16 mouse cellular contexts compared by ENCODE assay signal in the genomic region with DNA sequence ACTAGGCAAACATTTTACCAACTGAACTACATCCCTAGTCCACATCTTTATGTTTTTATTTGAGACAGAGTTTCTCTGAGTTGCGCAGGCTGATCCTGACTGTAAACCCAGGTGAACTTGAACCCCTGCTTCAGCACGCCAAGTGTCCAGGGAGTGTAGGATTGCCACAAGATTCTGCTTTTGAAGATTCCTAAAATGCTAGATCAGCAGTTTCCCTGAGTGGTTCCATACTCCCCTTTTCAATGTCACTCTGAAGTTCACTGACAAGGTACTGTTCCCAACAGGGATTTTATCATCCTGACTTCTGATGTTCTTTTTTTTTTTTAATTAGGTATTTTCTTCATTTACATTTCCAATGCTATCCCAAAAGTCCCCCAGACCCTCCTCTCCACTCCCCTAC.
"Had no signal": no experiment of that assay in that cellular context is flagged by ENCODE, and none has a peak within 500 bp of the region (broad histone marks: within the 10 kb centered on the region; RNA-seq: fewer than 3 reads in every experiment).

No protein-coding gene starts in this region.

- H3K4me3 ChIP-seq: neural tube, embryonic 13.5 days; neural tube, embryonic 15.5 days; stomach, embryonic 15.5 days had no signal

- H3K27ac ChIP-seq: neural tube, embryonic 13.5 days; neural tube, embryonic 15.5 days; stomach, embryonic 15.5 days; stomach, postnatal 0 days had no signal

- H3K4me1 ChIP-seq: neural tube, embryonic 13.5 days; neural tube, embryonic 15.5 days; stomach, embryonic 15.5 days had no signal

- H3K4me2 ChIP-seq: neural tube, embryonic 13.5 days; neural tube, embryonic 15.5 days; stomach, embryonic 15.5 days had no signal

- DNase-seq: retina, postnatal 1 day; right cerebral cortex, adult 18-20 months; right cerebral cortex, postnatal 14 days; right cerebral cortex, postnatal 25 days; right cerebral cortex, postnatal 4 days; spleen, adult 18-20 months; thymus, adult 18-20 months; thymus, adult 2 months; thymus, postnatal 14 days; thymus, postnatal 25 days; thymus, postnatal 36 days; thymus, postnatal 4 days had no signal

- H3K9me3 ChIP-seq: neural tube, embryonic 13.5 days; neural tube, embryonic 15.5 days; stomach, embryonic 15.5 days had no signal

- H3K36me3 ChIP-seq: neural tube, embryonic 13.5 days; neural tube, embryonic 15.5 days; stomach, embryonic 15.5 days had no signal

- H3K27me3 ChIP-seq: neural tube, embryonic 13.5 days; neural tube, embryonic 15.5 days; stomach, embryonic 15.5 days had no signal

- H3K9ac ChIP-seq: neural tube, embryonic 13.5 days; neural tube, embryonic 15.5 days; stomach, embryonic 15.5 days had no signal
